Mouse (Mus musculus) embryonic facial prominence, embryonic 12.5 days (tissue): ENCODE data around the gene Rdh16f2. TPM values are rescaled to one million over a fixed set of nuclear protein-coding genes. Genes with fewer than 3 reads are reported as not detected.

Experiments used
- ATAC-seq: fragments of 200-750 bp; cut with Nextera tagmentation; 2 replicates; pipeline ENCODE4 v1.8.0; 2017; ENCODE audit not compliant: insufficient number of reproducible peaks, insufficient read depth, low FRiP score, low TSS enrichment
- H3K27ac ChIP-seq: fragments of 300-500 bp; sonication (generic); 2 replicates; pipeline ENCODE4 v1.5.1; 2016; ENCODE audit warnings: mild to moderate bottlenecking
- H3K27me3 ChIP-seq: fragments of 300-500 bp; sonication (generic); 2 replicates; pipeline ENCODE4 v1.6.1; 2016; ENCODE audit warnings: mild to moderate bottlenecking, moderate library complexity
- H3K36me3 ChIP-seq: fragments of 300-500 bp; sonication (generic); 2 replicates; pipeline ENCODE4 v1.6.1; 2016; ENCODE audit warnings: mild to moderate bottlenecking
- H3K4me1 ChIP-seq: fragments of 300-500 bp; sonication (generic); 2 replicates; pipeline ENCODE4 v1.6.1; 2016
- H3K4me2 ChIP-seq: fragments of 300-500 bp; sonication (generic); replicated peaks from 2 replicates; pipeline ENCODE4 v1.6.1; 2016; ENCODE audit warnings: mild to moderate bottlenecking, moderate library complexity
- H3K4me3 ChIP-seq: fragments of 300-500 bp; sonication (generic); 2 replicates; pipeline ENCODE4 v1.5.1; 2016; ENCODE audit warnings: mild to moderate bottlenecking
- H3K9ac ChIP-seq: fragments of 300-500 bp; sonication (generic); 2 replicates; pipeline ENCODE4 v1.6.1; 2016; ENCODE audit warnings: mild to moderate bottlenecking, moderate library complexity
- H3K9me3 ChIP-seq: fragments of 300-500 bp; sonication (generic); 2 replicates; pipeline ENCODE4 v1.6.1; 2016; ENCODE audit warnings: mild to moderate bottlenecking, moderate library complexity
- WGBS: fragments of 180-500 bp; shearing (Covaris S2); methylation state at CpG from one replicate; pipeline ENCODE4 v1.1.7; 2016; 5-methylcytosine and 5-hydroxymethylcytosine counted together
- polyA plus RNA-seq: library from polyadenylated mRNA; unstranded; fragments of >200 nt; fragmentation: Nextera tagmentation; extraction: Ambion mirVana; gene quantifications from 2 replicates; pipeline ENCODE4 v1.2.1, GENCODE M21; 2016

The Rdh16f2 gene
- polyA plus RNA-seq, 1 experiment from 2014 or later: not detected

- H3K9ac ChIP-seq: no peak overlapping the region
- no peak overlapping the region for H3K4me3 ChIP-seq
- H3K27me3 ChIP-seq: no peaks in the 10 kb centered on the region
- no peaks in the 10 kb centered on the region for H3K36me3 ChIP-seq
- WGBS: 95% methylated on average over 5 of the region's 5 CpGs
- no peak for ATAC-seq
- no peak overlapping the region for H3K4me2 ChIP-seq
- H3K27ac ChIP-seq: no peak overlapping the region
- H3K9me3 ChIP-seq: no peaks in the 10 kb centered on the region
- no peaks in the 10 kb centered on the region for H3K4me1 ChIP-seq
These were observed 51.4 kb downstream of the Rdh16f2 start for GRCm38 (mm10) chr10:127917651-127918050.

GRCm38 (mm10) chr10:127922241-127922640 lies 56.0 kb downstream of the Rdh16f2 start:
- ATAC-seq: no peak
- H3K9me3 ChIP-seq: no peaks in the 10 kb centered on the region
- H3K4me1 ChIP-seq: peaks cover 4% of the 10 kb centered on the region; the same call in 1 of the 2 replicates
- H3K27me3 ChIP-seq: no peaks in the 10 kb centered on the region
- no peaks in the 10 kb centered on the region for H3K36me3 ChIP-seq
- H3K9ac ChIP-seq: no peak overlapping the region
- H3K4me3 ChIP-seq: no peak overlapping the region
- no peak overlapping the region for H3K27ac ChIP-seq
- WGBS: 65% methylated on average over 1 of the region's 1 CpGs
- H3K4me2 ChIP-seq: no peak overlapping the region

- H3K36me3 ChIP-seq: no peaks in the 10 kb centered on the region
- WGBS: 88% methylated on average over 8 of the region's 8 CpGs
- no peak for ATAC-seq
- H3K9me3 ChIP-seq: no peaks in the 10 kb centered on the region
- no peak overlapping the region for H3K4me2 ChIP-seq
- H3K4me3 ChIP-seq: no peak overlapping the region
- H3K4me1 ChIP-seq: peaks cover 4% of the 10 kb centered on the region; the same call in 1 of the 2 replicates
- no peaks in the 10 kb centered on the region for H3K27me3 ChIP-seq
- H3K9ac ChIP-seq: no peak overlapping the region
- no peak overlapping the region for H3K27ac ChIP-seq
These were observed 56.8 kb downstream of the Rdh16f2 start for GRCm38 (mm10) chr10:127923024-127923423.

GRCm38 (mm10) chr10:127924597-127925378 lies 58.5 kb downstream of the Rdh16f2 start:
- no peak for ATAC-seq

More at GRCm38 (mm10) chr10:127924597-127925378, 58.5 kb downstream of the Rdh16f2 start:
- 46% methylated on average over 7 of the region's 7 CpGs for WGBS
- Histone ChIP-seq H3K9ac (no peak overlapping the region), H3K36me3 (no peaks in the 10 kb centered on the region), H3K4me3 (no peak overlapping the region), H3K27me3 (no peaks in the 10 kb centered on the region), H3K4me1 (peaks cover 4% of the 10 kb centered on the region; the same call in 1 of the 2 replicates), H3K27ac (peak overlapping the region; percentile 24; the same call in 1 of the 2 replicates), H3K9me3 (peaks cover 3% of the 10 kb centered on the region; the same call in 1 of the 2 replicates), H3K4me2 (no peak overlapping the region)

Other genes with a start within 250 kb of the Rdh16f2 start
- gene Lrp1, start 245.3 kb upstream of the Rdh16f2 start, polyA plus RNA-seq: 115 TPM in 2 replicates
- 13.0 and 13.3 TPM in 2 replicates for gene Stat6, start 223.5 kb upstream of the Rdh16f2 start, polyA plus RNA-seq
- 9.0 and 11.9 TPM in 2 replicates for gene Nemp1, start 199.6 kb upstream of the Rdh16f2 start, polyA plus RNA-seq
- gene Nab2, start 197.9 kb upstream of the Rdh16f2 start, polyA plus RNA-seq: 18.8 and 19.5 TPM in 2 replicates
- 0.20 and 0.58 TPM in 2 replicates for gene Myo1a, start 161.3 kb upstream of the Rdh16f2 start, polyA plus RNA-seq
- 1.2 and 2.1 TPM in 2 replicates for gene Tac2, start 142.0 kb upstream of the Rdh16f2 start, polyA plus RNA-seq
- gene Zbtb39, start 126.9 kb upstream of the Rdh16f2 start, polyA plus RNA-seq: 4.8 and 5.2 TPM in 2 replicates
- 0.48 and 0.70 TPM in 2 replicates for gene Gpr182, start 114.7 kb upstream of the Rdh16f2 start, polyA plus RNA-seq
- not detected in 2 replicates for gene Rdh1, start 106.8 kb upstream of the Rdh16f2 start, polyA plus RNA-seq
- 0.09 TPM in 1 of 2 replicates, not detected in the other for gene Rdh16f1, start 106.7 kb upstream of the Rdh16f2 start, polyA plus RNA-seq
- 0.09 TPM in 1 of 2 replicates, not detected in the other for gene Rdh9, start 90.1 kb upstream of the Rdh16f2 start, polyA plus RNA-seq
- not detected in 2 replicates for gene Rdh16, start 65.3 kb upstream of the Rdh16f2 start, polyA plus RNA-seq
- gene Rdh19, start 16.5 kb upstream of the Rdh16f2 start, polyA plus RNA-seq: not detected in 2 replicates
- not detected in 2 replicates for gene Rdh7, start 22.3 kb downstream of the Rdh16f2 start, polyA plus RNA-seq
- not detected in 2 replicates for gene Sdr9c7, start 32.0 kb downstream of the Rdh16f2 start, polyA plus RNA-seq
- not detected in 2 replicates for gene Hsd17b6, start 141.1 kb downstream of the Rdh16f2 start, polyA plus RNA-seq
- 94.6 and 95.2 TPM in 2 replicates for gene Prim1, start 148.7 kb downstream of the Rdh16f2 start, polyA plus RNA-seq
- 832 and 847 TPM in 2 replicates for gene Naca, start 169.1 kb downstream of the Rdh16f2 start, polyA plus RNA-seq
- 541 and 578 TPM in 2 replicates for gene Ptges3, start 192.5 kb downstream of the Rdh16f2 start, polyA plus RNA-seq
- 1,967 TPM in 2 replicates for gene Atp5b, start 216.8 kb downstream of the Rdh16f2 start, polyA plus RNA-seq
- gene Baz2a, start 225.1 kb downstream of the Rdh16f2 start, polyA plus RNA-seq: 9.0 and 9.1 TPM in 2 replicates